Mouse (Mus musculus) small intestine, adult 2 months (tissue): Measurements from ENCODE around the gene Cgnl1.
A peak's percentile ranks its signal among the peaks of the same experiment; 100 is the strongest.

Experiments used
- CTCF ChIP-seq: fragments of 200-500 bp; IDR thresholded peaks from 2 replicates; pipeline ENCODE4 v1.5.1; 2012; ENCODE audit warnings: low read depth, mild to moderate bottlenecking, control low read depth, inconsistent platforms, low read length, moderate library complexity, mixed read lengths; ENCODE audit not compliant: insufficient replicate concordance, insufficient read length; ENCODE audit errors: extremely low read depth
- POLR2A ChIP-seq: fragments of 200-500 bp; IDR thresholded peaks from 2 replicates; pipeline ENCODE4 v1.6.1; 2012; ENCODE audit warnings: low read depth, mild to moderate bottlenecking, control low read depth, inconsistent platforms, low read length, moderate library complexity

- TF ChIP-seq CTCF (peak; percentile 21; the same call in 1 of the 2 replicates), POLR2A (no peak)
Observed at GRCm38 (mm10) chr9:71646115-71646514, 125.3 kb downstream of the Cgnl1 start.
